Mouse (Mus musculus) hindbrain, embryonic 12.5 days (tissue): ENCODE measurements around the gene Arhgap28. TPM values are rescaled to one million over a fixed set of nuclear protein-coding genes. Genes with fewer than 3 reads are reported as not detected.
A peak's percentile ranks its signal among the peaks of the same experiment; 100 is the strongest.

ENCODE experiments used
- ATAC-seq: fragments of 200-750 bp; cut with Nextera tagmentation; 2 replicates; pipeline ENCODE4 v1.8.0; 2017; ENCODE audit warnings: moderate TSS enrichment; ENCODE audit not compliant: low FRiP score
- H3K27ac ChIP-seq: fragments of 300-500 bp; sonication (generic); 2 replicates; pipeline ENCODE4 v1.5.1; 2016; ENCODE audit warnings: mild to moderate bottlenecking
- H3K27me3 ChIP-seq: fragments of 300-500 bp; sonication (generic); 2 replicates; pipeline ENCODE4 v1.6.1; 2016; ENCODE audit warnings: mild to moderate bottlenecking
- H3K36me3 ChIP-seq: fragments of 300-500 bp; sonication (generic); 2 replicates; pipeline ENCODE4 v1.6.1; 2016; ENCODE audit warnings: mild to moderate bottlenecking
- H3K4me1 ChIP-seq: fragments of 300-500 bp; sonication (generic); 2 replicates; pipeline ENCODE4 v1.6.1; 2016
- H3K4me2 ChIP-seq: fragments of 300-500 bp; sonication (generic); replicated peaks from 2 replicates; pipeline ENCODE4 v1.6.1; 2016; ENCODE audit warnings: mild to moderate bottlenecking
- H3K4me3 ChIP-seq: fragments of 300-500 bp; sonication (generic); 2 replicates; pipeline ENCODE4 v1.5.1; 2016; ENCODE audit warnings: mild to moderate bottlenecking
- H3K9ac ChIP-seq: fragments of 300-500 bp; sonication (generic); 2 replicates; pipeline ENCODE4 v1.6.1; 2016; ENCODE audit warnings: mild to moderate bottlenecking, moderate library complexity
- H3K9me3 ChIP-seq: fragments of 300-500 bp; sonication (generic); replicated peaks from 2 replicates; pipeline ENCODE4 v1.6.1; 2016; ENCODE audit warnings: mild to moderate bottlenecking
- WGBS: fragments of 180-500 bp; shearing (Covaris S2); methylation state at CpG from one replicate; pipeline ENCODE4 v1.1.7; 2016; 5-methylcytosine and 5-hydroxymethylcytosine counted together
- polyA plus RNA-seq: library from polyadenylated mRNA; unstranded; fragments of >200 nt; fragmentation: Nextera tagmentation; extraction: Ambion mirVana; gene quantifications from 2 replicates; pipeline ENCODE4 v1.2.1, GENCODE M21; 2016

Arhgap28 gene
- polyA plus RNA-seq, 1 experiment from 2014 or later, result 40.9 TPM

- no peak for ATAC-seq
- Histone ChIP-seq H3K27me3 (no peaks in the 10 kb centered on the region), H3K9me3 (no peaks in the 10 kb centered on the region), H3K4me2 (no peak overlapping the region), H3K36me3 (no peaks in the 10 kb centered on the region), H3K4me1 (peaks cover 20% of the 10 kb centered on the region), H3K4me3 (no peak overlapping the region), H3K9ac (no peak overlapping the region), H3K27ac (no peak overlapping the region)
- 84% methylated on average over 5 of the region's 5 CpGs for WGBS
These were observed 49.0 kb downstream of the Arhgap28 start for GRCm38 (mm10) chr17:67954961-67955360.

- Histone ChIP-seq H3K27me3 (no peaks in the 10 kb centered on the region), H3K9ac (peak overlapping the region; percentile 33; the same call in 1 of the 2 replicates), H3K4me3 (peak overlapping the region; percentile 29), H3K9me3 (no peaks in the 10 kb centered on the region), H3K4me2 (peak overlapping the region; percentile 41), H3K36me3 (no peaks in the 10 kb centered on the region), H3K27ac (peak overlapping the region; percentile 85), H3K4me1 (peaks cover 16% of the 10 kb centered on the region; the same call in 1 of the 2 replicates)
- ATAC-seq, result no peak
- 60% methylated on average over 11 of the region's 11 CpGs for WGBS
These were observed 53.3 kb downstream of the Arhgap28 start for GRCm38 (mm10) chr17:67950523-67951213.

- Histone ChIP-seq H3K27me3 (no peaks in the 10 kb centered on the region), H3K36me3 (no peaks in the 10 kb centered on the region), H3K27ac (no peak overlapping the region), H3K9me3 (no peaks in the 10 kb centered on the region), H3K9ac (no peak overlapping the region), H3K4me2 (peak overlapping the region; percentile 41; the same call in 1 of the 2 replicates), H3K4me1 (peaks cover 11% of the 10 kb centered on the region; the same call in 1 of the 2 replicates), H3K4me3 (no peak overlapping the region)
- 71% methylated on average over 5 of the region's 5 CpGs for WGBS
- no peak for ATAC-seq
These were observed 55.3 kb downstream of the Arhgap28 start for GRCm38 (mm10) chr17:67948601-67949000.

GRCm38 (mm10) chr17:67945453-67945852, 58.5 kb downstream of the Arhgap28 start:
- no peak for ATAC-seq
- no peaks in the 10 kb centered on the region for H3K9me3 ChIP-seq
- H3K27ac ChIP-seq, result no peak overlapping the region
- H3K27me3 ChIP-seq, result no peaks in the 10 kb centered on the region
- no peaks in the 10 kb centered on the region; the same call in 1 of the 2 replicates for H3K4me1 ChIP-seq
- H3K4me2 ChIP-seq, result no peak overlapping the region
- no peak overlapping the region for H3K9ac ChIP-seq
- H3K36me3 ChIP-seq, result no peaks in the 10 kb centered on the region
- WGBS, result 64% methylated on average over 7 of the region's 7 CpGs
- H3K4me3 ChIP-seq, result no peak overlapping the region

GRCm38 (mm10) chr17:67944256-67944655, 59.7 kb downstream of the Arhgap28 start:
- Histone ChIP-seq H3K4me1 (no peaks in the 10 kb centered on the region; the same call in 1 of the 2 replicates), H3K36me3 (no peaks in the 10 kb centered on the region), H3K9ac (no peak overlapping the region), H3K27me3 (no peaks in the 10 kb centered on the region), H3K9me3 (no peaks in the 10 kb centered on the region), H3K4me3 (no peak overlapping the region), H3K27ac (no peak overlapping the region), H3K4me2 (no peak overlapping the region)
- 89% methylated on average over 7 of the region's 7 CpGs for WGBS
- no peak for ATAC-seq

GRCm38 (mm10) chr17:67941026-67941425, 62.9 kb downstream of the Arhgap28 start:
- ATAC-seq, result no peak
- Histone ChIP-seq H3K4me2 (no peak overlapping the region), H3K4me1 (no peaks in the 10 kb centered on the region; the same call in 1 of the 2 replicates), H3K4me3 (no peak overlapping the region), H3K9ac (no peak overlapping the region), H3K36me3 (no peaks in the 10 kb centered on the region), H3K27me3 (no peaks in the 10 kb centered on the region), H3K27ac (no peak overlapping the region), H3K9me3 (no peaks in the 10 kb centered on the region)
- WGBS, result 95% methylated on average over 6 of the region's 6 CpGs

GRCm38 (mm10) chr17:67937050-67937449, 66.9 kb downstream of the Arhgap28 start:
- ATAC-seq, result no peak
- H3K36me3 ChIP-seq, result no peaks in the 10 kb centered on the region; the same call in 1 of the 2 replicates
- no peak overlapping the region for H3K9ac ChIP-seq
- H3K4me1 ChIP-seq, result no peaks in the 10 kb centered on the region; the same call in 1 of the 2 replicates
- WGBS, result 96% methylated on average over 3 of the region's 3 CpGs
- no peak overlapping the region for H3K4me3 ChIP-seq
- no peak overlapping the region for H3K4me2 ChIP-seq
- no peaks in the 10 kb centered on the region for H3K27me3 ChIP-seq
- no peaks in the 10 kb centered on the region for H3K9me3 ChIP-seq
- H3K27ac ChIP-seq, result no peak overlapping the region

- Histone ChIP-seq H3K36me3 (no peaks in the 10 kb centered on the region; the same call in 1 of the 2 replicates), H3K4me3 (no peak overlapping the region), H3K27ac (no peak overlapping the region), H3K27me3 (no peaks in the 10 kb centered on the region), H3K4me2 (no peak overlapping the region), H3K9me3 (no peaks in the 10 kb centered on the region), H3K4me1 (no peaks in the 10 kb centered on the region; the same call in 1 of the 2 replicates), H3K9ac (no peak overlapping the region)
- ATAC-seq, result no peak
- 91% methylated on average over 4 of the region's 4 CpGs for WGBS
These were observed 68.4 kb downstream of the Arhgap28 start for GRCm38 (mm10) chr17:67935556-67935955.

- 66% methylated on average over 6 of the region's 6 CpGs for WGBS
- H3K27me3 ChIP-seq, result no peaks in the 10 kb centered on the region
These were observed 72.5 kb downstream of the Arhgap28 start for GRCm38 (mm10) chr17:67931396-67931795.

GRCm38 (mm10) chr17:67930957-67931356, 73.0 kb downstream of the Arhgap28 start:
- H3K9ac ChIP-seq, result no peak overlapping the region
- no peak overlapping the region for H3K27ac ChIP-seq
- no peaks in the 10 kb centered on the region; the same call in 1 of the 2 replicates for H3K36me3 ChIP-seq
- H3K9me3 ChIP-seq, result no peaks in the 10 kb centered on the region
- no peak overlapping the region for H3K4me2 ChIP-seq
- no peak overlapping the region for H3K4me3 ChIP-seq
- ATAC-seq, result no peak
- H3K27me3 ChIP-seq, result no peaks in the 10 kb centered on the region
- H3K4me1 ChIP-seq, result no peaks in the 10 kb centered on the region
- 78% methylated on average over 3 of the region's 3 CpGs for WGBS

More at GRCm38 (mm10) chr17:67931396-67931795, 72.5 kb downstream of the Arhgap28 start:
- no peak overlapping the region for H3K9ac ChIP-seq
- H3K4me1 ChIP-seq, result no peaks in the 10 kb centered on the region
- no peak overlapping the region for H3K27ac ChIP-seq
- no peaks in the 10 kb centered on the region for H3K9me3 ChIP-seq
- H3K36me3 ChIP-seq, result no peaks in the 10 kb centered on the region; the same call in 1 of the 2 replicates
- H3K4me2 ChIP-seq, result no peak overlapping the region
- H3K4me3 ChIP-seq, result no peak overlapping the region
- no peak for ATAC-seq

GRCm38 (mm10) chr17:67930467-67930866, 73.5 kb downstream of the Arhgap28 start:
- no peaks in the 10 kb centered on the region for H3K27me3 ChIP-seq
- no peaks in the 10 kb centered on the region for H3K4me1 ChIP-seq
- no peaks in the 10 kb centered on the region for H3K9me3 ChIP-seq
- no peak overlapping the region for H3K4me3 ChIP-seq
- H3K27ac ChIP-seq, result no peak overlapping the region
- H3K4me2 ChIP-seq, result no peak overlapping the region
- no peaks in the 10 kb centered on the region; the same call in 1 of the 2 replicates for H3K36me3 ChIP-seq
- no peak overlapping the region for H3K9ac ChIP-seq
- WGBS, result 92% methylated on average over 3 of the region's 3 CpGs
- no peak for ATAC-seq

GRCm38 (mm10) chr17:67928280-67928679, 75.6 kb downstream of the Arhgap28 start:
- no peak for ATAC-seq
- no peak overlapping the region for H3K27ac ChIP-seq
- no peak overlapping the region for H3K4me2 ChIP-seq
- H3K9me3 ChIP-seq, result no peaks in the 10 kb centered on the region
- H3K4me3 ChIP-seq, result no peak overlapping the region
- H3K9ac ChIP-seq, result no peak overlapping the region
- H3K27me3 ChIP-seq, result no peaks in the 10 kb centered on the region
- no peaks in the 10 kb centered on the region for H3K4me1 ChIP-seq
- H3K36me3 ChIP-seq, result no peaks in the 10 kb centered on the region; the same call in 1 of the 2 replicates
- 89% methylated on average over 6 of the region's 6 CpGs for WGBS

- H3K4me3 ChIP-seq, result no peak overlapping the region
- no peak overlapping the region for H3K27ac ChIP-seq
- no peak overlapping the region for H3K4me2 ChIP-seq
- no peak overlapping the region for H3K9ac ChIP-seq
- no peaks in the 10 kb centered on the region for H3K36me3 ChIP-seq
- ATAC-seq, result no peak
- H3K27me3 ChIP-seq, result no peaks in the 10 kb centered on the region
- 95% methylated on average over 8 of the region's 8 CpGs for WGBS
- no peaks in the 10 kb centered on the region for H3K9me3 ChIP-seq
- H3K4me1 ChIP-seq, result no peaks in the 10 kb centered on the region
These were observed 76.1 kb downstream of the Arhgap28 start for GRCm38 (mm10) chr17:67927864-67928263.
